Mouse (Mus musculus) gastrocnemius, postnatal 36 days (tissue): ENCODE data around the gene Olfr551. TPM values are rescaled to one million over a fixed set of nuclear protein-coding genes. Genes with fewer than 3 reads are reported as not detected.
"Not testable (repeated sequence)": the region's sequence is repeated elsewhere in the genome, so short reads cannot be mapped to it uniquely, and the experiment has no call there.

Experiments used
- DNase-seq, 2 experiments: peaks; one replicate each; pipeline ENCODE4 v3.0.0; 2022
- intact Hi-C: fragments of 180-260 bp; cut with DNase I; formaldehyde crosslinking; loops from one replicate; pipeline ENCODE4 v1.15.1; 2025
- long read RNA-seq, 2 experiments: library from polyadenylated mRNA; stranded (forward); transcript quantifications; one replicate each; pipeline ENCODE4 v2.0.0; 2021
- total RNA-seq, 2 experiments: library from RNA; stranded (reverse); gene quantifications; 2 replicates each; pipeline ENCODE4 v1.2.3; 2021

The Olfr551 gene
- not detected for total RNA-seq
- long read RNA-seq, experiment 1 = 0 reads
- long read RNA-seq, experiment 2 = 0 reads

GRCm38 (mm10) chr7:102591786-102592185 lies at the start of gene Olfr551:
Gene Olfr551 (minus strand): TSS chr7:102591886.
- DNase-seq = no peak
- intact Hi-C loops = no loop called here

DNA sequence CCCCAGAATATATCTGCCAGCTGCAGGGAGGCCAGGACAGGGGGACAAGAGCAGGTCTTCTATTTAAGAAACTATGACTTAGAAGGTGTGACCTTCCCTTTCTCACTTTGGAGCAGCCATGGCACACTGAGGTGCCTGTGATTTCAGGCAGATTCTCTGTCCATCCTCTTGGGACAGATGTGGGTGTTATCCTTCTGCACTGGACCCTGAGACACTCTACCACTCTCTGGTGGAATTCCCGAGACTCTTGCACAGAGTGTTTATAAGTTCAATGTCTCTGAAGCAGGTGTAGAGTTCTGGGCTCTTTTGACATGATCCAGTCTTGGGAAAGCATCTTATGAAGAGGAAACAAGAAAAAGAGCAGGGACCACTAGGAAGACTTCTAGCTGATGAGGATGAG lies 46.4 kb upstream of the Olfr551 start, which contains the start of gene Olfr554:
Olfr554 (plus strand) TSS at position 301 of the 400 bp plus-strand sequence.
- intact Hi-C loops = no loop called here

GRCm38 (mm10) chr7:102636665-102637064 lies 45.0 kb upstream of the Olfr551 start:
- intact Hi-C loops = loop anchor here (1.0 kb wide), 1 partner anchor 123 kb away; no protein-coding TSS in a partner anchor
- no peak for DNase-seq

More for the DNA sequence above, 46.4 kb upstream of the Olfr551 start, which contains the start of gene Olfr554:
- no peak for DNase-seq

- DNase-seq, intact Hi-C loops: not testable (repeated sequence)
These were observed 28.7 kb upstream of the Olfr551 start for GRCm38 (mm10) chr7:102620368-102620767.

DNA sequence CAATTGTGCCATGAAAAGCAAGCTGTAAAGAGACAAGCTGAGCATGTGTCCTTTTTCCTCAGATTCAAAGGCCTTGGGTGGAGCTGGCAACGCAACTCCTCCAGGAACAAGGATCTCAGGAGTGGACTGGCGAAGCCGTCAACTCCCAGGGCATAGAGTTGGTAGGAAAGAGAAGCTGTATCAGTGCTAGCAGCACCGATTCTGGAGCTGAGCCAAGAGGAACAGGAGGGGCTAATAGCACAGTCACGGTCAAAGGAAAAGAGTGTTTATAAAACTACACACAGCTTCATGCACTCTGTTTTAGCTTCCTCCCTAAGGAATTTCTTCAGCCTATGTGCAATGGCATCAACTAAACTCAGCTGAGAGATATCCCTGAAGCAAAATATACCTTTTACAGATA lies 27.9 kb upstream of the Olfr551 start:
- intact Hi-C loops = no loop called here
- DNase-seq = no peak

- intact Hi-C loops = no loop called here
- DNase-seq = no peak
These were observed 26.4 kb upstream of the Olfr551 start, which contains the start of gene Olfr553 for GRCm38 (mm10) chr7:102618118-102618517. Gene Olfr553 (minus strand): TSS chr7:102618218.

DNA sequence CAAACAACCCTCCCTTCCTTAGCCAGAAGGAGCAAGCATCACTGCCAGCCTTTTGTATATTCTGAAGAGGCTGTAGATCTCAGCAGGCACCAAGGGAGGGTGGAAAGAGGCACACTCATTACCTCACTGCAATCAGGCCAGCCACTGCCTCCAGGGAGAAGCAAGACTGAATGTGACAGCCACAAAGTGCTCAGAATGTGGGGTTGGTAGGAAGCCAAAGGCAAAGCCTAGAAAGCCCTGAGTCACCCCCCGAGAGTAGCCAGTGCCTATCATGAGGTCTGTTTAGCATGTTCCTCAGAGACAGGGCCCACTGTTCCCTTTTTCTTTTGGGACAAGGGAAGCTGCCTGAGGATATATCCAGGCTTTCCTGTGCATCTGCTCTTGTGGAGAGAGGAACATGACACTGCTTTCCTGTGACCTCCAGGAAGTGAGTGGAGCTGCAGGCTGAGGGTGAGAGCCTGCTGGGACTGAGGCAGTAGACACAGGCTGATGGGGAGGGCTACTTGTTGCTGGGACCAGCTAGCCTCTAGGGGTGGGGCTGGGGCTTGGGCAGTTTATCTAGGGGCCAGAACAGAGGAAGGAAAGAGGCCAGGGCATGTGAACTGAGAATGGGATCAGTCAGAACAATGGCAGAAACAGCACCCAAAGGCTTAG lies 5.8 kb upstream of the Olfr551 start, which contains the start of gene Olfr552:
Olfr552 (plus strand) TSS at position 393 of the 654 bp plus-strand sequence.
- intact Hi-C loops = no loop called here
- DNase-seq = no peak

- DNase-seq = no peak
- intact Hi-C loops = loop anchor here (2.0 kb wide), 1 partner anchor 25 kb away; no protein-coding TSS in a partner anchor
These were observed 15.7 kb downstream of the Olfr551 start for GRCm38 (mm10) chr7:102575998-102576397.

GRCm38 (mm10) chr7:102573174-102573830 lies 18.4 kb downstream of the Olfr551 start:
- intact Hi-C loops = no loop called here
- DNase-seq = no peak

- no peak for DNase-seq
- intact Hi-C loops = no loop called here
These were observed 20.5 kb downstream of the Olfr551 start, which contains the start of gene Olfr550 for GRCm38 (mm10) chr7:102571142-102571541. Gene Olfr550 (plus strand): TSS chr7:102571442.

- no peak for DNase-seq
- intact Hi-C loops = no loop called here
These were observed 25.5 kb downstream of the Olfr551 start for GRCm38 (mm10) chr7:102566219-102566618.

- DNase-seq = peak; percentile 64 to 85
- intact Hi-C loops = no loop called here
These were observed 26.4 kb downstream of the Olfr551 start, which contains the start of gene Trim21 for GRCm38 (mm10) chr7:102564999-102565997. Gene Trim21 (minus strand): TSS chr7:102565486.

GRCm38 (mm10) chr7:102553279-102553678 lies 38.4 kb downstream of the Olfr551 start:
- intact Hi-C loops = no loop called here

GRCm38 (mm10) chr7:102549570-102549969 lies 42.1 kb downstream of the Olfr551 start, which contains the start of gene Olfr549:
Gene Olfr549 (plus strand): TSS chr7:102549870.
- no peak for DNase-seq
- intact Hi-C loops = no loop called here

More at GRCm38 (mm10) chr7:102553279-102553678, 38.4 kb downstream of the Olfr551 start:
- DNase-seq = no peak

DNA sequence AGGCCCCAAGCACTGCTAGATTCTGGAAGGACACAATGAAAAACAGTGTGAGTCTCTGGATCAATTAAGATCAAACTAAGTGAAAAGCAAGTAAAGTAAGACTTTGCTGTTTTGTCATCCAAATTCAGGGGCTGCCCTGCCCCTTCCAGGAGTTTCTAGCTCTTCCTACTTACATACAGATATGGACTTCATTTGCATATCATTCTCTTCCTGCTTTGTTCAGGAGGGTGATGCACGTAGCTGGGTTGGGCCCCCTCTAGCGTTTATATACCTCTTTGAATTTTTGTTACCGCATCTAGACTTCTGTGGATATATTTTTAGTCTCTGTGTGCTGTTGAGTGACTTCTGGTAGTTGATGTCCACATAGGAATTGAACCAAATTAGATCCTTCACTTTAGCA lies 50.4 kb downstream of the Olfr551 start:
- DNase-seq = no peak
- intact Hi-C loops = no loop called here

DNA sequence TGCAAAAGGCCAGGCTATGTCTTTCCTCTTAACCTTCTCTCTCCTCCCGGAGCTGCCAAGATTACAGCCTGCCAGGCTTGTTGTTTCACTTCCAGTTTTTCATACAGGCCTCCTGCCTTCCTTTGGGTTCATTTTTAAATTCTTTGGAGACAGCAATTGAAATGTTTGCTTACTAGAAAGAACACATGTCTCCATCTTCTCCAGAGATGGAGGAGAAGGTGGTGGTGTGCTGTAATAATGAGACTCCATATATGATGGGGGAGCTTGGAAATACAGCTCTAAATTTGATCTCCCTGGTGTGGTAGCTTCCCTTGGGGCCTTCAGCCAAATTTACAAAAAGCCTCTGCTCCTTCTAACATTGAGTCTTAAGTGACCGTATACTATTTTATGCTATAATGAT lies 51.1 kb downstream of the Olfr551 start, which contains the start of gene Olfr548-ps1:
Olfr548-ps1 (plus strand) TSS at position 301 of the 400 bp plus-strand sequence.
- intact Hi-C loops = no loop called here
- no peak for DNase-seq

DNA sequence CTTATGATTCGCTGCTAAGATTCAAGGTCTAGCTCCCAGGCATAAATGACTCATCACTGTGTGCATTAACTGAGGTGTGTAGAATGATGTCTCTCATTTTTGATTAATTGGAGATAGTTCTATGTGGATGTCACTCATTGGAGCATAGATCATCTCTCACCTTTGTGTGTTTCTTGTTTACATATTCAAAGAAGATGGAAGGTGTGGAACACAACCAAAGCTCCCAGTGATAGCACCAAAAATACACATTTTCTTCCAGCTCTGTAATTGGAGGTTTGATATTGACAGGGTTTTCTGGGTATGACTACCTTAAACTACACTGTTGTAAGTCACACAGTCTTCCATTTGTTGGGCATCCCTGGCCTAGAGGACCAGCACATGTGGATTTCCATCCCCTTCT lies 57.2 kb downstream of the Olfr551 start, which contains the start of gene Olfr547:
Olfr547 (plus strand) TSS at position 301 of the 400 bp plus-strand sequence.
- intact Hi-C loops = no loop called here
- DNase-seq = no peak
